Mouse (Mus musculus) heart, embryonic 11.5 days (tissue): Measurements from ENCODE around the gene Gm42791. TPM values are rescaled to one million over a fixed set of nuclear protein-coding genes. Genes with fewer than 3 reads are reported as not detected.

Experiments
- ATAC-seq: fragments of 200-750 bp; cut with Nextera tagmentation; replicated peaks from 2 replicates; pipeline ENCODE4 v1.8.0; 2017; ENCODE audit warnings: moderate library complexity; ENCODE audit not compliant: insufficient number of reproducible peaks, low FRiP score, low TSS enrichment
- H3K27ac ChIP-seq: fragments of 300-500 bp; sonication (generic); 2 replicates; pipeline ENCODE4 v1.5.1; 2014; ENCODE audit warnings: mild to moderate bottlenecking, low read depth, low read length
- H3K27me3 ChIP-seq: fragments of 300-500 bp; sonication (generic); 2 replicates; pipeline ENCODE4 v1.6.1; 2014; ENCODE audit warnings: mild to moderate bottlenecking, low read length, mixed read lengths; ENCODE audit not compliant: control insufficient read depth, insufficient read depth
- H3K36me3 ChIP-seq: fragments of 300-500 bp; sonication (generic); 2 replicates; pipeline ENCODE4 v1.6.1; 2014; ENCODE audit warnings: mild to moderate bottlenecking, low read length, moderate library complexity, mixed read lengths; ENCODE audit not compliant: control insufficient read depth, insufficient read depth
- H3K4me1 ChIP-seq: fragments of 300-500 bp; sonication (generic); 2 replicates; pipeline ENCODE4 v1.6.1; 2014; ENCODE audit warnings: low read length; ENCODE audit not compliant: control insufficient read depth, insufficient read depth
- H3K4me2 ChIP-seq: fragments of 300-500 bp; sonication (generic); 2 replicates; pipeline ENCODE4 v1.6.1; 2014; ENCODE audit warnings: mild to moderate bottlenecking, moderate library complexity
- H3K4me3 ChIP-seq: fragments of 300-500 bp; sonication (generic); 2 replicates; pipeline ENCODE4 v1.5.1; 2014; ENCODE audit warnings: low read depth, low read length
- H3K9ac ChIP-seq: fragments of 300-500 bp; sonication (generic); 2 replicates; pipeline ENCODE4 v1.6.1; 2014; ENCODE audit warnings: mild to moderate bottlenecking, low read depth, low read length, moderate library complexity
- H3K9me3 ChIP-seq: fragments of 300-500 bp; sonication (generic); replicated peaks from 2 replicates; pipeline ENCODE4 v1.6.1; 2016; ENCODE audit warnings: low read length; ENCODE audit not compliant: control insufficient read depth
- WGBS: fragments of 180-500 bp; shearing (Covaris S2); extraction: QIAGEN DNeasy Blood & Tissue Kit; methylation state at CpG from one replicate; pipeline ENCODE4 v1.1.7; 2014; ENCODE audit not compliant: insufficient replicate concordance; 5-methylcytosine and 5-hydroxymethylcytosine counted together
- polyA plus RNA-seq: library from polyadenylated mRNA; unstranded; fragments of >200 nt; fragmentation: Nextera tagmentation; extraction: Ambion mirVana; gene quantifications from 2 replicates; pipeline ENCODE4 v1.2.1, GENCODE M21; 2014

Gm42791 gene
- polyA plus RNA-seq, 1 experiment from 2014 or later = not detected

- 63% methylated on average over 18 of the region's 18 CpGs for WGBS
- peaks cover under 1% of the 10 kb centered on the region; the same call in 1 of the 2 replicates for H3K9me3 ChIP-seq
- H3K4me2 ChIP-seq = peak overlapping the region; percentile 11; the same call in 1 of the 2 replicates
- no peak for ATAC-seq
- H3K27me3 ChIP-seq = no peaks in the 10 kb centered on the region
- no peak overlapping the region for H3K4me3 ChIP-seq
- H3K36me3 ChIP-seq = no peaks in the 10 kb centered on the region
- peaks cover 15% of the 10 kb centered on the region for H3K4me1 ChIP-seq
- peak overlapping the region; percentile 22; the same call in 1 of the 2 replicates for H3K9ac ChIP-seq
- peak overlapping the region; percentile 82 for H3K27ac ChIP-seq
Measured at GRCm38 (mm10) chr5:148978458-148979165, 16.3 kb downstream of the Gm42791 start.

- WGBS = 13% methylated on average over 14 of the region's 14 CpGs
- Histone ChIP-seq H3K9me3 (no peaks in the 10 kb centered on the region), H3K27ac (peak overlapping the region; percentile 82), H3K4me3 (no peak overlapping the region), H3K27me3 (no peaks in the 10 kb centered on the region), H3K4me1 (peaks cover 15% of the 10 kb centered on the region), H3K36me3 (no peaks in the 10 kb centered on the region), H3K4me2 (peak overlapping the region; percentile 32), H3K9ac (peak overlapping the region; percentile 52; the same call in 1 of the 2 replicates)
- ATAC-seq = no peak
Measured at GRCm38 (mm10) chr5:148977698-148978457, 17.1 kb downstream of the Gm42791 start.

DNA sequence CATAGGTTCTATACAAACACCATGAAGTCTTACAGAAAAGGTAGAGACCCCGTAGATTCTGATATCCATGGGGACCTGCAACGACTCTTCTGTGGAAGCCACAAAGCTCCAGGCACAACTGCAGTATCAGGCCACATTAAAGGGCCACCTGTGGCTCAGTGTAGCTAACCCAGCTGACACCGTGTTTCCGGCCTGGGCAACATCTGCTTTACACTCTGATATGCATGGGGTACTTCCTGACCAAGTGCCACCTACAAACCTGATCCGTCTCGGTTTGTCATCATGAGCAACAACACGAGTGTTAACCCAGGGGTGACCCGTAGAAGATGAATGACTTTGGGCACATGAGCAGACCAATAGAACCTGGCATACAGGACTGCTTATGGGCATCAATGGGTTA is 18.1 kb downstream of the Gm42791 start:
- Histone ChIP-seq H3K36me3 (no peaks in the 10 kb centered on the region), H3K27ac (no peak overlapping the region), H3K4me2 (no peak overlapping the region), H3K4me3 (no peak overlapping the region), H3K27me3 (no peaks in the 10 kb centered on the region), H3K9me3 (no peaks in the 10 kb centered on the region), H3K4me1 (peaks cover 15% of the 10 kb centered on the region), H3K9ac (no peak overlapping the region)
- WGBS = 78% methylated on average over 8 of the region's 8 CpGs
- ATAC-seq = no peak

DNA sequence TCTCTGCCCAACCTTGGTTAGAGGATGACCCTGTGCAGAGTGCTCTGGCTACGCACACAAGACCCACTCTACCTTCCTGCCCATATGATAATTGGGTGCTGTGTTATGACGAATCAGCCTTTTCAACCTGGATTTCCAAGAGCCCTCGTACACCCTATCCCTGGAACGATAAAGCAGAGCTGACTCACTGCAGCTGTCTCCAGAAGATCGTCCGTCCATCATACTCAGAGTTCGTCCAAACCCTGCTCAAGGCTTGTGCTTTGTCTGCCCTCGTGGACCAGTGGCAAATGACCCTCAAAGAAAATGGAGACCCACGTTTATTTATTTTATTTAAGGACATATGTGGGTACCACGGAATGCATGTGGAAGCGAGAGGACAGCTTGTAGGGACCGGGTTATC is 19.9 kb downstream of the Gm42791 start:
- no peaks in the 10 kb centered on the region for H3K36me3 ChIP-seq
- H3K27me3 ChIP-seq = no peaks in the 10 kb centered on the region
- ATAC-seq = no peak
- H3K4me3 ChIP-seq = no peak overlapping the region
- no peak overlapping the region for H3K27ac ChIP-seq
- 85% methylated on average over 12 of the region's 12 CpGs for WGBS
- no peak overlapping the region for H3K4me2 ChIP-seq
- no peak overlapping the region for H3K9ac ChIP-seq
- peaks cover 18% of the 10 kb centered on the region for H3K4me1 ChIP-seq
- no peaks in the 10 kb centered on the region for H3K9me3 ChIP-seq

DNA sequence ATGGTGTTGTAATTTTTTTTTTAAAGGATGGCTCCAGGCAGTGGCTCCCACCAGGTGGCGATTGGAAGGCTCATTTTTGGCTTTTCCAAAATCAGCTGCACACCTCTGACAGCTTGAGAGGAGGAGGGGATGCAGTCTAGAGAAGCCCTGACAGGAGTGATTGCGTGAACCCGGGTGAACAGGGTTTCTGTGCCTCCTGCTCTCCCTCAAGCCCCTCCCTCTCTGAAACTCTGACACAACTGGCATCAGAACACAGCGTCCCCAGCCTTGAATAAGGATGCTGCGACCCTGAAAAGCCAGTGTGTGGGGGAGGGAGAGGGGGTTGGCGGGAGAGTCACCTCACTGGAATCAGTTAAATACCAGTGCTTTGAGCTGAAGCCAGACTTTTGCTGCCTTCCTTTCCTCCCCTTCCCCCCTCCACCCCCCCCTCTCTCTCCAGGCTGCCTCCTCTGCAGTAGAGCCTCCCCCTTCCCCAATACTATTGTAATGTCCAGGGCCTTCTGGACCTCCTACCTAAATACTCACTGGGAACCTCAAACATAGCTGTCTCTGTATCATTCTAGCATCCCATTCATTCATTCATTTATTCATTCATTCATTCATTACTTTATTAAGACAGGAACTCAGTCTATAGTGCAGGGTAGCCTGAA is 21.8 kb downstream of the Gm42791 start:
- no peak overlapping the region for H3K27ac ChIP-seq
- 10% methylated on average over 6 of the region's 6 CpGs for WGBS
- H3K9me3 ChIP-seq = no peaks in the 10 kb centered on the region
- no peaks in the 10 kb centered on the region for H3K27me3 ChIP-seq
- ATAC-seq = no peak
- peaks cover 14% of the 10 kb centered on the region for H3K4me1 ChIP-seq
- H3K4me2 ChIP-seq = 0 out of 2 replicates have a peak overlapping the region, but pooled peaks have one; percentile 16
- H3K36me3 ChIP-seq = no peaks in the 10 kb centered on the region
- no peak overlapping the region for H3K4me3 ChIP-seq
- H3K9ac ChIP-seq = no peak overlapping the region

DNA sequence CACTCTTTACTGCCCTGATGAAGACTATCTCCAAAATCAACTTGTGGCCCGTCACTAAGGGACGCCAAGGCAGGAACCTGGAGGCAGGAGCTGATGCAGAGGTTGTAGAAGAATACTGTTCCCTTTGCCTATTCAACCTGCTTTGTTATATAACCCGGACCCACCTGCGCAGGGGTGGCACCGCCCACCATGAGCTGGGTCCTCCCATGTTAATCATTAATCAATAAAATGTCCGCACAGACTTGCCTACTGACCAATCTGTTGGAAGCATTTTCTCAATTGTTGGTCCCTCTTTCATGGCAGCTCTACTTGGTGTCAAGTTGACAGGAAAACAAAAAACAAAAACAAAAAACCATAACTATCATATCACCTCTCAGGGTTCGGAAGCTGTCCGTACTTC is 22.8 kb downstream of the Gm42791 start:
- no peaks in the 10 kb centered on the region for H3K36me3 ChIP-seq
- no peak overlapping the region for H3K27ac ChIP-seq
- no peak overlapping the region for H3K4me2 ChIP-seq
- H3K4me3 ChIP-seq = no peak overlapping the region
- peaks cover 7% of the 10 kb centered on the region for H3K4me1 ChIP-seq
- H3K9me3 ChIP-seq = no peaks in the 10 kb centered on the region
- ATAC-seq = no peak
- no peaks in the 10 kb centered on the region for H3K27me3 ChIP-seq
- no peak overlapping the region for H3K9ac ChIP-seq
- 89% methylated on average over 8 of the region's 8 CpGs for WGBS

DNA sequence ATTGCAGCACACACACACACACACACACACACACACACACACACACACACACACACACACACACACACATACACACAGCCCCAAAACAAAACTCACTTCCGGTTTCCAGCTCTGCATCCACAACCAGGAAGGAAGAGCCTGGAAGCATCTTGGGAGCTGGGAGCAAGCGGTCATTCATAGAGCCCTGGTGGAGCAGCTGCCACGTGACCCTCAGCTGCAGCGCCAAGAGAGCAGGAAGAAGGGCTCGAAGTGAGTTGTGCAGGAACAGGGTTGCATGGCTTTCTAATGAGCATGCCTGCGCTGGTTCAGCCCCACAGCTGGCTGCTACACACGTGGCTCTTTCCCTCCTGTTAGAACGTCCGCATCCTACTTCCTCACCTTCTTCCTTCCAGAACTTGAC is 25.3 kb downstream of the Gm42791 start:
- no peaks in the 10 kb centered on the region for H3K36me3 ChIP-seq
- H3K4me1 ChIP-seq = peaks cover 32% of the 10 kb centered on the region
- H3K27me3 ChIP-seq = no peaks in the 10 kb centered on the region
- H3K9me3 ChIP-seq = no peaks in the 10 kb centered on the region
- ATAC-seq = no peak
- 0 out of 2 replicates have a peak overlapping the region, but pooled peaks have one; percentile 1 for H3K9ac ChIP-seq
- WGBS = 46% methylated on average over 9 of the region's 9 CpGs
- H3K27ac ChIP-seq = no peak overlapping the region
- no peak overlapping the region for H3K4me3 ChIP-seq
- H3K4me2 ChIP-seq = peak overlapping the region; percentile 12; the same call in 1 of the 2 replicates

DNA sequence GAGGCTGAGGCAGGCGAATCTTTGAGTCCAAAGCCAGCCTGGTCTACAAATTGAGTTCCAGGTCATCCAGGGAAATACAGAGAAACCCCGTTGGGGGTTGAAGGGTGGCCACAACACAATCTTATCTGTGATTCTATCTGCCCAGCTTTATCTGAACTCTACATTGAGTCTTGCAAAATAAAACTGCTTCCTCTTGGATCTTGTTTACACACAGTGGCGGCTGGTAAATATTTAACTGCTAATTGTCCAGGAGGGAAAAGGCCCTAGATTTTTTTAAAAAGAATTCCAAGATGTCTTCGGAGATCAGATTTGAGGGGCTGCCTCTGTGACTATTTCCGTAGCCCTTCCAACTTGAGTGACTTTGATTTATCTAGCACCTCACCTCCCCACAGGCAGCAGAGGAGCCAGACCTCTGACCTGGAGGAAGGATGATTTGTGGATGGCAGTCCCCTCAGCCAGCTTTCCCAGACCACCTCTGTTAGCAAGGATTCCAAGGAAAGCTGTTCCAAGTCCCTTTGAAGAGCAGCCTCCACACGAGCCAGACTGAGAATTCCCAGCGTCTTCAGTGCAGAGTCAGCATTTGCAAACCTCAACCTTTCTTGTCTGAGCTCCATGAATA is 25.9 kb downstream of the Gm42791 start:
- Histone ChIP-seq H3K4me3 (no peak overlapping the region), H3K9ac (no peak overlapping the region), H3K9me3 (no peaks in the 10 kb centered on the region), H3K36me3 (no peaks in the 10 kb centered on the region), H3K27ac (no peak overlapping the region), H3K27me3 (no peaks in the 10 kb centered on the region), H3K4me2 (peak overlapping the region; percentile 12; the same call in 1 of the 2 replicates), H3K4me1 (peaks cover 33% of the 10 kb centered on the region)
- ATAC-seq = no peak
- WGBS = 55% methylated on average over 7 of the region's 7 CpGs
